Mouse (Mus musculus): ENCODE measurements around the gene Lrrc4. TPM values are rescaled to one million over a fixed set of nuclear protein-coding genes. Genes with fewer than 3 reads are reported as not detected.

Lrrc4 gene
- polyA plus RNA-seq, 1 experiment, result not detected

- H3K4me3 ChIP-seq (ENCODE audit: insufficient read depth, low read depth, low read length), result no peak overlapping the region
- TF ChIP-seq POLR2A (IDR thresholded peaks at IDR 0.05; ENCODE audit: insufficient read depth, low read depth, low read length) (no peak), CTCF (IDR thresholded peaks at IDR 0.05; ENCODE audit: insufficient read depth, low read depth, low read length) (no peak)
- 0 out of 2 replicates have a peak overlapping the region, but pooled peaks have one; percentile 19 for H3K27ac ChIP-seq (ENCODE audit: insufficient read depth, low read depth, low read length)
- WGBS, result 45% methylated on average over 16 of the region's 16 CpGs
- H3K4me1 ChIP-seq (ENCODE audit: control insufficient read depth, insufficient read depth, low read length), result peaks cover 14% of the 10 kb centered on the region
These were observed 35.6 kb downstream of the Lrrc4 start for GRCm38 (mm10) chr6:28795792-28796515.

- Histone ChIP-seq H3K27ac (ENCODE audit: insufficient read depth, low read depth, low read length) (0 out of 2 replicates have a peak overlapping the region, but pooled peaks have one; percentile 19), H3K4me1 (ENCODE audit: control insufficient read depth, insufficient read depth, low read length) (peaks cover 19% of the 10 kb centered on the region), H3K4me3 (ENCODE audit: insufficient read depth, low read depth, low read length) (no peak overlapping the region)
- no peak for TF ChIP-seq POLR2A (IDR thresholded peaks at IDR 0.05; ENCODE audit: insufficient read depth, low read depth, low read length)
- no peak for TF ChIP-seq CTCF (IDR thresholded peaks at IDR 0.05; ENCODE audit: insufficient read depth, low read depth, low read length)
- 40% methylated on average over 9 of the region's 9 CpGs for WGBS
These were observed 36.2 kb downstream of the Lrrc4 start for GRCm38 (mm10) chr6:28795380-28795779.

DNA sequence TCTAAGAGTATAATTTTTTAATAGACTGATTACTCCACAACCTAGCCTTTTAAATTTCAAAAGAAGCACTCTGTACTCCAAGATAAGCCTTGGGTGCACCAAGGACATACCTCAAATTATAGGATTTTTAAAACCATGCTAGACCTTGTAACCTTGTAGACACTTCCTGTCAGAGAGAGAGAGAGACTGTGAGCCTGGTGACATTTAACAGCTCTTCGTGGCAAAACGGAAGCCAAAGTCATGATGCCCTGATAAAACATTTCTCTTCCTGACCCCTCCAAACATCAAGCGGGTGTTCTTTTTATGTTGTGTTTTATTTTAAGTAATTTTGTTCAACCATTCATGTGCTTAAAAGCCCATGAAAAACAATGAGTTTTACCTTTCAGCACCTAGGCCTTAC is 39.7 kb downstream of the Lrrc4 start:
- Histone ChIP-seq H3K4me1 (ENCODE audit: control insufficient read depth, insufficient read depth, low read length) (peaks cover 28% of the 10 kb centered on the region), H3K4me3 (ENCODE audit: insufficient read depth, low read depth, low read length) (no peak overlapping the region), H3K27ac (ENCODE audit: insufficient read depth, low read depth, low read length) (no peak overlapping the region)
- 94% methylated on average over 3 of the region's 3 CpGs for WGBS
- no peak for TF ChIP-seq POLR2A (IDR thresholded peaks at IDR 0.05; ENCODE audit: insufficient read depth, low read depth, low read length)
- TF ChIP-seq CTCF (IDR thresholded peaks at IDR 0.05; ENCODE audit: insufficient read depth, low read depth, low read length), result no peak

GRCm38 (mm10) chr6:28791183-28791582 is 40.4 kb downstream of the Lrrc4 start:
- 50% methylated on average over 3 of the region's 3 CpGs for WGBS
- H3K27ac ChIP-seq (ENCODE audit: insufficient read depth, low read depth, low read length), result peak overlapping the region; percentile 41; the same call in 1 of the 2 replicates

GRCm38 (mm10) chr6:28789685-28790084 is 41.9 kb downstream of the Lrrc4 start:
- TF ChIP-seq CTCF (IDR thresholded peaks at IDR 0.05; ENCODE audit: insufficient read depth, low read depth, low read length) (no peak), POLR2A (IDR thresholded peaks at IDR 0.05; ENCODE audit: insufficient read depth, low read depth, low read length) (no peak)
- H3K27ac ChIP-seq (ENCODE audit: insufficient read depth, low read depth, low read length), result peak overlapping the region; percentile 39; the same call in 1 of the 2 replicates
- H3K4me1 ChIP-seq (ENCODE audit: control insufficient read depth, insufficient read depth, low read length), result peaks cover 17% of the 10 kb centered on the region
- WGBS, result 22% methylated on average over 4 of the region's 4 CpGs
- H3K4me3 ChIP-seq (ENCODE audit: insufficient read depth, low read depth, low read length), result no peak overlapping the region

More at GRCm38 (mm10) chr6:28791183-28791582, 40.4 kb downstream of the Lrrc4 start:
- TF ChIP-seq POLR2A (IDR thresholded peaks at IDR 0.05; ENCODE audit: insufficient read depth, low read depth, low read length) (no peak), CTCF (IDR thresholded peaks at IDR 0.05; ENCODE audit: insufficient read depth, low read depth, low read length) (no peak)
- peaks cover 25% of the 10 kb centered on the region for H3K4me1 ChIP-seq (ENCODE audit: control insufficient read depth, insufficient read depth, low read length)
- no peak overlapping the region for H3K4me3 ChIP-seq (ENCODE audit: insufficient read depth, low read depth, low read length)

DNA sequence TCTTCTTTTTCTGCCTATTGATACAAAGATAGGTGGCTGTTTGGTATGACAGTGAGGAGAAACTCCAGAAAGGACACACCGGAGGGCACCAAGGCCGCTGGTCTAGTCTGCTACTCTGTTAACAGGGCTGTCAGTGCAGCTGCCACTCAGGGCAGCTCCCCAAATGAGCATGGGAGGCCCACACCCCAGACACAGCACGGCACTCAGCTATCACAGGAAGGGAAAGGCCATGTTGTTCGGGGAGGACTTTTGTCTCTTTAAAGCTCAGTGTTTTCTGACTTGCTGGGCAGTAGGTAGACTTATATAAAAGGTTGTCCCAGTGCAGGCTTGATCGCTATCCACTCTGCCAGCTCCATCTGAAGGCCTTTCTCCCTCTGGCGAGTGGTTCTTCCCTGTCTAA is 44.4 kb downstream of the Lrrc4 start:
- H3K4me1 ChIP-seq (ENCODE audit: control insufficient read depth, insufficient read depth, low read length), result peaks cover 17% of the 10 kb centered on the region
- 89% methylated on average over 6 of the region's 6 CpGs for WGBS
- TF ChIP-seq CTCF (IDR thresholded peaks at IDR 0.05; ENCODE audit: insufficient read depth, low read depth, low read length), result no peak
- no peak overlapping the region for H3K4me3 ChIP-seq (ENCODE audit: insufficient read depth, low read depth, low read length)
- no peak overlapping the region for H3K27ac ChIP-seq (ENCODE audit: insufficient read depth, low read depth, low read length)

DNA sequence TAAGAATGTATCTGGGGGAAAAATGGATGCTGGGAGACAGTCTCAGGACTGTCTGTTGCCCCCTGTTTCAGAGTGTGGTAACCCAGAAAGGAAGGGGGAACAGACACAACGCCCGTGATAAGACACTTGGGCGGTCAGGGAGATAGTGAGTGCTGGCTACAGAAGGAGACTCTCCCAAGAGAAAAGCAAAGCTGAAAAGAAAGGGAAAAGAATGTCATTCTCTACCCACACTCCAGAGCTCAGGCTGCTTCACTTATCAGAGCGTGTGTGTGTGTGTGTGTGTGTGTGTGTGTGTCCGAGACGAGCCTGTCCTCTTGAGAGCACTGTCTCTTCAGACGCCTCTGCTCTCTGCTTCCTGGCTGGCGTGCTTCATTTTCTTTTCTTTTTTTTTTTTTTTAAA is 45.8 kb downstream of the Lrrc4 start:
- no peak overlapping the region for H3K4me3 ChIP-seq (ENCODE audit: insufficient read depth, low read depth, low read length)
- H3K27ac ChIP-seq (ENCODE audit: insufficient read depth, low read depth, low read length), result no peak overlapping the region
- TF ChIP-seq CTCF (IDR thresholded peaks at IDR 0.05; ENCODE audit: insufficient read depth, low read depth, low read length) (no peak), POLR2A (IDR thresholded peaks at IDR 0.05; ENCODE audit: insufficient read depth, low read depth, low read length) (no peak)
- WGBS, result 90% methylated on average over 8 of the region's 8 CpGs
- H3K4me1 ChIP-seq (ENCODE audit: control insufficient read depth, insufficient read depth, low read length), result peaks cover 12% of the 10 kb centered on the region

DNA sequence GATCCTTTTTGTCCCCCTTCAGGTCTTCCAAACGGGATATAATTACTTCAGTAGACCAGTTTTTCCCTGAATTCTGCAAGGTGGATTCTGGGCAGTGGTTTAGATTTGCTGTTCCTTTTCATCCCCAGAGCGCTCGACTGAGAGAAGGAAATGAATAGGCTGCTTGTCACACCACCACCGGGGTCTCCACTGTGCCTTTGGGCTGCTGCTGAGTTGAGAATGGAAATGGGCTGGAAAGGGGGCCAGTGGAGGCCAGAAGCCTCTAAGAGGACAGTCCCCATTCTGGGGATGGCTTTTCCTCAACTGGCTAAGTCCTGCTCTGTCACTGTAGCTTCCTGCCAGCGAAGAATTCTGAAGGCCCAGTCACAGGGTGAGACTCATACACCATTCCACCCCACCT is 47.6 kb downstream of the Lrrc4 start:
- WGBS, result 67% methylated on average over 5 of the region's 5 CpGs
- Histone ChIP-seq H3K4me3 (ENCODE audit: insufficient read depth, low read depth, low read length) (no peak overlapping the region), H3K4me1 (ENCODE audit: control insufficient read depth, insufficient read depth, low read length) (peaks cover 7% of the 10 kb centered on the region), H3K27ac (ENCODE audit: insufficient read depth, low read depth, low read length) (no peak overlapping the region)
- TF ChIP-seq CTCF (IDR thresholded peaks at IDR 0.05; ENCODE audit: insufficient read depth, low read depth, low read length) (no peak), POLR2A (IDR thresholded peaks at IDR 0.05; ENCODE audit: insufficient read depth, low read depth, low read length) (no peak)

- WGBS, result 69% methylated on average over 4 of the region's 4 CpGs
- no peak overlapping the region for H3K4me3 ChIP-seq (ENCODE audit: insufficient read depth, low read depth, low read length)
- peaks cover 4% of the 10 kb centered on the region; the same call in 1 of the 2 replicates for H3K4me1 ChIP-seq (ENCODE audit: control insufficient read depth, insufficient read depth, low read length)
- no peak for TF ChIP-seq POLR2A (IDR thresholded peaks at IDR 0.05; ENCODE audit: insufficient read depth, low read depth, low read length)
- H3K27ac ChIP-seq (ENCODE audit: insufficient read depth, low read depth, low read length), result no peak overlapping the region
These were observed 48.4 kb downstream of the Lrrc4 start for GRCm38 (mm10) chr6:28783082-28783647.
